ENCODE assay signal across 9 mouse cellular contexts in genomic region chrX:101285534-101285933, GRCm38 (mm10). TPM values are rescaled to one million over a fixed set of nuclear protein-coding genes. Genes with fewer than 3 reads are reported as not detected.
DNase-seq lines count a peak whose midpoint lies in the region; ATAC-seq and TF ChIP-seq lines count a peak whose summit lies in the region.
"Had no signal": no experiment of that assay in that cellular context is flagged by ENCODE, and none has a peak within 500 bp of the region (broad histone marks: within the 10 kb centered on the region; RNA-seq: fewer than 3 reads in every experiment).

No protein-coding gene starts in this region.

- WGBS in midbrain, embryonic 13.5 days = 29% methylated on average over 6 of the region's 6 CpGs
- WGBS in thymus, adult 2 months = 27% methylated on average over 6 of the region's 6 CpGs

- peak; percentile 45 to 62; a peak in 1 of 4 replicates for ATAC-seq in hematopoietic stem cell, adult 5-6 weeks (replicated peaks in 1 of 2; ENCODE audit: insufficient read depth in 1 of 2, low FRiP score in 2 of 2, low TSS enrichment in 1 of 2, low read depth in 1 of 2, poor library complexity in 2 of 2, severe bottlenecking in 2 of 2)
- peak; percentile 66; the same call in 1 of the 2 replicates for ATAC-seq in midbrain, embryonic 13.5 days

- no peak for TF ChIP-seq POLR2A in thymus, adult 2 months (IDR thresholded peaks at IDR 0.05; ENCODE audit: control insufficient read depth, extremely low read depth, insufficient read depth, low read length, poor library complexity)

- TF ChIP-seq CTCF in left cerebral cortex, adult 2 months (IDR thresholded peaks at IDR 0.05) = peak; percentile 66
- peak; percentile 63 for TF ChIP-seq CTCF in thymus, adult 2 months (IDR thresholded peaks at IDR 0.05; ENCODE audit: borderline replicate concordance, control insufficient read depth, extremely low read depth, insufficient read depth, low read length, poor library complexity)

- peak; percentile 39 to 66 for DNase-seq in left cerebral cortex, adult 2 months (ENCODE audit: extremely low spot score in 1 of 2, low spot score in 2 of 2)
- DNase-seq in left cerebral cortex, adult 11 months (ENCODE audit: low spot score) = no peak
- DNase-seq in R1 (ENCODE audit: low read depth, low spot score) = peak; percentile 64
- peak; percentile 32 to 54 for DNase-seq in cerebellum, postnatal 4 days (ENCODE audit: low spot score in 2 of 2)
- DNase-seq in left cerebral cortex, postnatal 4 days = peak; percentile 57
- peak; percentile 72 for DNase-seq in thymus, adult 2 months

- H3K36me3 ChIP-seq in midbrain, embryonic 13.5 days = peaks cover 90% of the 10 kb centered on the region
- H3K36me3 ChIP-seq in thymus, adult 2 months (ENCODE audit: control insufficient read depth, insufficient read depth, low read length) = peaks cover 50% of the 10 kb centered on the region

- H3K27ac ChIP-seq in left cerebral cortex, adult 2 months = no peak overlapping the region
- no peak overlapping the region for H3K27ac ChIP-seq in midbrain, embryonic 13.5 days
- no peak overlapping the region for H3K27ac ChIP-seq in thymus, adult 2 months (ENCODE audit: control insufficient read depth, insufficient read depth, low read length)

- intact Hi-C loops in left cerebral cortex, adult 2 months (cut with DNase I) = loop anchor here (5.0 kb wide), 1 partner anchor 153 kb away; no protein-coding TSS in a partner anchor
- intact Hi-C loops in left cerebral cortex, postnatal 4 days (cut with DNase I) = loop anchor here (10.0 kb wide), 1 partner anchor 151 kb away; no protein-coding TSS in a partner anchor

- H3K4me3 ChIP-seq in left cerebral cortex, adult 2 months = no peak overlapping the region
- no peak overlapping the region for H3K4me3 ChIP-seq in midbrain, embryonic 13.5 days (replicated peaks)
- no peak overlapping the region for H3K4me3 ChIP-seq in thymus, adult 2 months (ENCODE audit: control insufficient read depth, insufficient read depth, low read length)

- H3K4me2 ChIP-seq in midbrain, embryonic 13.5 days (replicated peaks) = no peak overlapping the region

- H3K9ac ChIP-seq in midbrain, embryonic 13.5 days (replicated peaks) = no peak overlapping the region

- no peaks in the 10 kb centered on the region for H3K27me3 ChIP-seq in midbrain, embryonic 13.5 days
- no peaks in the 10 kb centered on the region for H3K27me3 ChIP-seq in thymus, adult 2 months (ENCODE audit: control insufficient read depth, insufficient read depth, low read length)

- no peaks in the 10 kb centered on the region for H3K4me1 ChIP-seq in midbrain, embryonic 13.5 days (replicated peaks)
- no peaks in the 10 kb centered on the region for H3K4me1 ChIP-seq in thymus, adult 2 months (replicated peaks; ENCODE audit: control insufficient read depth, insufficient read depth, low read length)

- H3K9me3 ChIP-seq in midbrain, embryonic 13.5 days = no peaks in the 10 kb centered on the region

RNA-seq across cellular contexts. Expression of gene Med12, which starts 11.7 kb away (rescaled TPM):
- total RNA-seq in left cerebral cortex, adult 2 months (2021) = 10 to 100 TPM; 21.8 to 25.8 TPM
- total RNA-seq in hematopoietic stem cell, adult 5-6 weeks (2017) = 34.3 and 48.1 TPM in 2 replicates
- 10 to 100 TPM; 41.6 to 42.8 TPM for total RNA-seq in left cerebral cortex, postnatal 4 days (2021)
- 25.6 and 33.9 TPM in 2 replicates for polyA plus RNA-seq in midbrain, embryonic 13.5 days (2015; fragmentation: Nextera tagmentation; extraction: Ambion mirVana)
- 363 and 395 TPM in 2 replicates for polyA plus RNA-seq in thymus, adult 2 months (2012; rRNA removed)

RNA-seq across cellular contexts. Expression of gene Nlgn3, which starts 13.4 kb away (rescaled TPM):
- 100 to 1,000 TPM; 159 to 160 TPM for total RNA-seq in left cerebral cortex, adult 2 months (2021)
- total RNA-seq in hematopoietic stem cell, adult 5-6 weeks (2017) = not detected in 2 replicates
- total RNA-seq in left cerebral cortex, postnatal 4 days (2021) = 100 to 1,000 TPM; 166 to 183 TPM
- polyA plus RNA-seq in midbrain, embryonic 13.5 days (2015; fragmentation: Nextera tagmentation; extraction: Ambion mirVana) = 55.1 and 56.6 TPM in 2 replicates
- polyA plus RNA-seq in thymus, adult 2 months (2012; rRNA removed) = 0.20 and 0.40 TPM in 2 replicates

RNA-seq across cellular contexts. Expression of gene Gm20489, which starts 16.7 kb away (rescaled TPM):
- total RNA-seq in left cerebral cortex, adult 2 months (2021) = not detected
- total RNA-seq in hematopoietic stem cell, adult 5-6 weeks (2017) = not detected in 2 replicates
- not detected for total RNA-seq in left cerebral cortex, postnatal 4 days (2021)
- not detected in 2 replicates for polyA plus RNA-seq in midbrain, embryonic 13.5 days (2015; fragmentation: Nextera tagmentation; extraction: Ambion mirVana)
- not detected in 2 replicates for polyA plus RNA-seq in thymus, adult 2 months (2012; rRNA removed)
- polyA plus RNA-seq: frontal cortex, adult 2 months had no signal

RNA-seq across cellular contexts. Expression of gene Il2rg, which starts 17.5 kb away (rescaled TPM):
- 1 to 10 TPM; 1.4 to 2.0 TPM for total RNA-seq in left cerebral cortex, adult 2 months (2021)
- total RNA-seq in hematopoietic stem cell, adult 5-6 weeks (2017) = 114 and 157 TPM in 2 replicates
- 1 to 10 TPM; 4.0 to 4.9 TPM for total RNA-seq in left cerebral cortex, postnatal 4 days (2021)
- polyA plus RNA-seq in midbrain, embryonic 13.5 days (2015; fragmentation: Nextera tagmentation; extraction: Ambion mirVana) = 4.1 and 5.2 TPM in 2 replicates
- 364 and 430 TPM in 2 replicates for polyA plus RNA-seq in thymus, adult 2 months (2012; rRNA removed)

RNA-seq across cellular contexts. Expression of gene Gm614, which starts 21.7 kb away (rescaled TPM):
- not detected for total RNA-seq in left cerebral cortex, adult 2 months (2021)
- not detected in 2 replicates for total RNA-seq in hematopoietic stem cell, adult 5-6 weeks (2017)
- not detected for total RNA-seq in left cerebral cortex, postnatal 4 days (2021)
- polyA plus RNA-seq in midbrain, embryonic 13.5 days (2015; fragmentation: Nextera tagmentation; extraction: Ambion mirVana) = not detected in 2 replicates
- polyA plus RNA-seq in thymus, adult 2 months (2012; rRNA removed) = 1.3 and 2.0 TPM in 2 replicates
- polyA plus RNA-seq: frontal cortex, adult 2 months had no signal

Comparison
In these comparisons a context has a peak if more than half of its experiments do, and no peak if none do; other contexts are left out.
1. RNA of gene Nlgn3, which starts 13.4 kb away (total RNA-seq): 166 to 183 TPM in left cerebral cortex, postnatal 4 days and 159 to 160 TPM in left cerebral cortex, adult 2 months; not detected in hematopoietic stem cell, adult 5-6 weeks; every median in the first group is over 100 times any median in the second.